Mouse (Mus musculus): Measurements from ENCODE around the gene Fam219a.

Gene Fam219a

DNA sequence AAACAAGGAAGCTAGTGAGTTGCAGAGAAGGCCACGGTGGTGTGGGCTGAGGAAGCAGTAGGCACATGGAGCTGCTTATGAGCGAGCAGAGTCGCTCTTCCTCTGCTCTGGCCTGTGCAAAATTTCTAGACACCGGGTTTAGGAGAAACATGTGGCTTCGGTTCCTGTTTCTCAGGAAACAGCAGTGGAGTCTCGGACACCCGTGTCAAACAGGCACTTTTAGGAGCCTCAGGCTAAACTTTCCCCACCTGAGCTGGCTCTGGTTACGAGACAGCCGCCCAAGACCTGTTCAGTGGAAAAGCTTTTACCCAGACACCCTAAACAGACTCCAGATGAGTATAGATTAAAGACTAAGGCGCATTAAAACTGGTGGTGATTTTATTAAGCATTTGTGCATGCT, 100.1 kb downstream of the Fam219a start:
- no peak for DNase-seq

DNA sequence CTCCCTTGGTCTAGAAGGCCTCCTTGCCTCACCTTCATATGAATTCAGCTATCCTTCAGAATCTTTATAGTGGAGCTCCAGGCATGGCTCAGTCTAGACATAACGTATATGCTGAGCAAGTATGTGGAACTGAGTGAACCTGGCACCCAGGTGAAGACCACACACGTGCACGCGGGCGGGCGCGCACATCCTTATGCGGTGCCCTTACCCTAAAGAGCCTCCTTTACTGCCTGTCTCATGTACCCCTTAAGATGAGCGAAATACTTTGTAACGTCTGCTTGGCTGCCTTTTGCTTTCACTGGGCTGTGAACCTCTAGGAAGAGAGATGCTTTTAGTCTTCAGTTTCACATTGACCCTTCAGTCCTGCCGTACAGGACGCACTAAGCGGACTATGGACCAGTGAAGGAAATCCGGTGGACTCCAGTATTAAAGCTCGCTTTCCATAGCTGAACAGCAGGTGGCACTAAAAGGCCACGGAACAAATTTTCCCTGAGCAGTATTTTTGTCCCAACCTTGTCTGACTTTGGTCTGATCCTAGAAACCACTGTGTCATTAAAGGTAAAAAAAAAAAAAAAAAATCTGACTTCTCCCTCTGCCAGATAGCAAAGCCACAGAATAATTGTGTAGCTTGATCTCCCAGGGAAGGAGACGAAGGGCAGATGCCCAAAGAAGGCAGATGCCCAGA, 100.8 kb downstream of the Fam219a start:
- peak; percentile 80 for DNase-seq

Data from retina, postnatal 1 day (tissue).